Mouse (Mus musculus): ENCODE data around the gene As3mt. TPM values are rescaled to one million over a fixed set of nuclear protein-coding genes. Genes with fewer than 3 reads are reported as not detected.
"Not testable (repeated sequence)": the region's sequence is repeated elsewhere in the genome, so short reads cannot be mapped to it uniquely, and the experiment has no call there.

As3mt gene
- polyA plus RNA-seq, 1 experiment: 4.1 TPM

GRCm38 (mm10) chr19:46747799-46748198 is 40.5 kb downstream of the As3mt start:
- Histone ChIP-seq H3K4me2 (ENCODE audit: low read depth) (no peak overlapping the region), H3K36me3 (ENCODE audit: control insufficient read depth, insufficient read depth) (no peaks in the 10 kb centered on the region), H3K79me2 (ENCODE audit: control insufficient read depth, insufficient read depth) (no peaks in the 10 kb centered on the region), H3ac (ENCODE audit: control insufficient read depth, insufficient read length) (no peak overlapping the region), H3K4me3 (no peak overlapping the region), H3K27me3 (ENCODE audit: control insufficient read depth, insufficient read depth, insufficient read length) (peaks cover 19% of the 10 kb centered on the region)
- TF ChIP-seq USF1 (IDR thresholded peaks at IDR 0.05; ENCODE audit: low read depth): no peak
- TF ChIP-seq MAX (IDR thresholded peaks at IDR 0.05; ENCODE audit: low read depth): no peak
- TF ChIP-seq CEBPB (IDR thresholded peaks at IDR 0.05; ENCODE audit: insufficient read depth, poor library complexity, severe bottlenecking): no peak
- TF ChIP-seq REST (IDR thresholded peaks at IDR 0.05; ENCODE audit: insufficient read depth, insufficient read length): no peak
- no peak for TF ChIP-seq MYOD1 (IDR thresholded peaks at IDR 0.05; ENCODE audit: control insufficient read depth in 1 of 3, insufficient read length in 2 of 3, low read depth in 2 of 3)
- no peak for TF ChIP-seq MYOG (IDR thresholded peaks at IDR 0.05; ENCODE audit: control insufficient read depth in 1 of 3, insufficient read depth in 1 of 3, insufficient read length in 2 of 3, low read depth in 2 of 3)
- no peak for TF ChIP-seq E2F4 (IDR thresholded peaks at IDR 0.05; ENCODE audit: insufficient read depth)
- no peak for TF ChIP-seq POLR2A (IDR thresholded peaks at IDR 0.05; ENCODE audit: insufficient read length, low read depth)
- no peak for TF ChIP-seq TCF3 (IDR thresholded peaks at IDR 0.05; ENCODE audit: insufficient read length, low read depth)
- no peak for TF ChIP-seq SRF (IDR thresholded peaks at IDR 0.05; ENCODE audit: control insufficient read depth, insufficient read length, low read depth)
- no peak for TF ChIP-seq POLR2AphosphoS2 (IDR thresholded peaks at IDR 0.05; ENCODE audit: insufficient read length, low read depth)
- no peak for TF ChIP-seq TCF12 (IDR thresholded peaks at IDR 0.05; ENCODE audit: insufficient read depth, poor library complexity, severe bottlenecking)

- Histone ChIP-seq H3K4me2 (ENCODE audit: low read depth) (no peak overlapping the region), H3K4me3 (no peak overlapping the region), H3ac (ENCODE audit: control insufficient read depth, insufficient read length) (no peak overlapping the region), H3K27me3 (ENCODE audit: control insufficient read depth, insufficient read depth, insufficient read length) (peaks cover 21% of the 10 kb centered on the region), H3K79me2 (ENCODE audit: control insufficient read depth, insufficient read depth) (no peaks in the 10 kb centered on the region), H3K36me3 (ENCODE audit: control insufficient read depth, insufficient read depth) (no peaks in the 10 kb centered on the region)
- TF ChIP-seq REST (IDR thresholded peaks at IDR 0.05; ENCODE audit: insufficient read depth, insufficient read length): no peak
- no peak for TF ChIP-seq POLR2A (IDR thresholded peaks at IDR 0.05; ENCODE audit: insufficient read length, low read depth)
- no peak for TF ChIP-seq MAX (IDR thresholded peaks at IDR 0.05; ENCODE audit: low read depth)
- no peak for TF ChIP-seq TCF3 (IDR thresholded peaks at IDR 0.05; ENCODE audit: insufficient read length, low read depth)
- no peak for TF ChIP-seq MYOG (IDR thresholded peaks at IDR 0.05; ENCODE audit: control insufficient read depth in 1 of 3, insufficient read depth in 1 of 3, insufficient read length in 2 of 3, low read depth in 2 of 3)
- no peak for TF ChIP-seq SRF (IDR thresholded peaks at IDR 0.05; ENCODE audit: control insufficient read depth, insufficient read length, low read depth)
- no peak for TF ChIP-seq E2F4 (IDR thresholded peaks at IDR 0.05; ENCODE audit: insufficient read depth)
- no peak for TF ChIP-seq POLR2AphosphoS2 (IDR thresholded peaks at IDR 0.05; ENCODE audit: insufficient read length, low read depth)
Observed at GRCm38 (mm10) chr19:46752235-46752634, 45.0 kb downstream of the As3mt start.

GRCm38 (mm10) chr19:46755066-46755465 is 47.8 kb downstream of the As3mt start:
- H3K4me2 ChIP-seq (ENCODE audit: low read depth): no peak overlapping the region
- H3K79me2 ChIP-seq (ENCODE audit: control insufficient read depth, insufficient read depth): no peaks in the 10 kb centered on the region
- H3K27me3 ChIP-seq (ENCODE audit: control insufficient read depth, insufficient read depth, insufficient read length): peaks cover 16% of the 10 kb centered on the region

GRCm38 (mm10) chr19:46756221-46756620 is 49.0 kb downstream of the As3mt start:
- Histone ChIP-seq H3K4me2 (ENCODE audit: low read depth) (no peak overlapping the region), H3K36me3 (ENCODE audit: control insufficient read depth, insufficient read depth) (no peaks in the 10 kb centered on the region), H3K27me3 (ENCODE audit: control insufficient read depth, insufficient read depth, insufficient read length) (peaks cover 11% of the 10 kb centered on the region), H3K79me2 (ENCODE audit: control insufficient read depth, insufficient read depth) (no peaks in the 10 kb centered on the region), H3K4me3 (no peak overlapping the region), H3ac (ENCODE audit: control insufficient read depth, insufficient read length) (no peak overlapping the region)
- TF ChIP-seq MYOG (IDR thresholded peaks at IDR 0.05; ENCODE audit: control insufficient read depth in 1 of 3, insufficient read depth in 1 of 3, insufficient read length in 2 of 3, low read depth in 2 of 3): no peak
- TF ChIP-seq MYOD1 (IDR thresholded peaks at IDR 0.05; ENCODE audit: control insufficient read depth in 1 of 3, insufficient read length in 2 of 3, low read depth in 2 of 3): no peak
- TF ChIP-seq MAX (IDR thresholded peaks at IDR 0.05; ENCODE audit: low read depth): no peak
- no peak for TF ChIP-seq CEBPB (IDR thresholded peaks at IDR 0.05; ENCODE audit: insufficient read depth, poor library complexity, severe bottlenecking)
- no peak for TF ChIP-seq USF1 (IDR thresholded peaks at IDR 0.05; ENCODE audit: low read depth)
- TF ChIP-seq SRF (IDR thresholded peaks at IDR 0.05; ENCODE audit: control insufficient read depth, insufficient read length, low read depth): no peak
- no peak for TF ChIP-seq REST (IDR thresholded peaks at IDR 0.05; ENCODE audit: insufficient read depth, insufficient read length)
- no peak for TF ChIP-seq TCF12 (IDR thresholded peaks at IDR 0.05; ENCODE audit: insufficient read depth, poor library complexity, severe bottlenecking)
- TF ChIP-seq POLR2A (IDR thresholded peaks at IDR 0.05; ENCODE audit: insufficient read length, low read depth): no peak
- no peak for TF ChIP-seq POLR2AphosphoS2 (IDR thresholded peaks at IDR 0.05; ENCODE audit: insufficient read length, low read depth)
- TF ChIP-seq TCF3 (IDR thresholded peaks at IDR 0.05; ENCODE audit: insufficient read length, low read depth): no peak
- TF ChIP-seq E2F4 (IDR thresholded peaks at IDR 0.05; ENCODE audit: insufficient read depth): no peak

More at GRCm38 (mm10) chr19:46755066-46755465, 47.8 kb downstream of the As3mt start:
- H3K4me3 ChIP-seq: no peak overlapping the region
- H3K36me3 ChIP-seq (ENCODE audit: control insufficient read depth, insufficient read depth): no peaks in the 10 kb centered on the region
- TF ChIP-seq TCF3 (IDR thresholded peaks at IDR 0.05; ENCODE audit: insufficient read length, low read depth) (no peak), MAX (IDR thresholded peaks at IDR 0.05; ENCODE audit: low read depth) (no peak), E2F4 (IDR thresholded peaks at IDR 0.05; ENCODE audit: insufficient read depth) (no peak), POLR2A (IDR thresholded peaks at IDR 0.05; ENCODE audit: insufficient read length, low read depth) (no peak), REST (IDR thresholded peaks at IDR 0.05; ENCODE audit: insufficient read depth, insufficient read length) (no peak), MYOG (IDR thresholded peaks at IDR 0.05; ENCODE audit: control insufficient read depth in 1 of 3, insufficient read depth in 1 of 3, insufficient read length in 2 of 3, low read depth in 2 of 3) (no peak), SRF (IDR thresholded peaks at IDR 0.05; ENCODE audit: control insufficient read depth, insufficient read length, low read depth) (no peak), CEBPB (IDR thresholded peaks at IDR 0.05; ENCODE audit: insufficient read depth, poor library complexity, severe bottlenecking) (no peak)
- no peak overlapping the region for H3ac ChIP-seq (ENCODE audit: control insufficient read depth, insufficient read length)

- Histone ChIP-seq H3K4me2 (ENCODE audit: low read depth) (no peak overlapping the region), H3K27me3 (ENCODE audit: control insufficient read depth, insufficient read depth, insufficient read length) (peaks cover 7% of the 10 kb centered on the region), H3K79me2 (ENCODE audit: control insufficient read depth, insufficient read depth) (no peaks in the 10 kb centered on the region), H3K4me3 (no peak overlapping the region), H3ac (ENCODE audit: control insufficient read depth, insufficient read length) (no peak overlapping the region), H3K36me3 (ENCODE audit: control insufficient read depth, insufficient read depth) (no peaks in the 10 kb centered on the region)
- TF ChIP-seq MYOG (IDR thresholded peaks at IDR 0.05; ENCODE audit: control insufficient read depth in 1 of 3, insufficient read depth in 1 of 3, insufficient read length in 2 of 3, low read depth in 2 of 3) (no peak), USF1 (IDR thresholded peaks at IDR 0.05; ENCODE audit: low read depth) (no peak), E2F4 (IDR thresholded peaks at IDR 0.05; ENCODE audit: insufficient read depth) (no peak), POLR2AphosphoS2 (IDR thresholded peaks at IDR 0.05; ENCODE audit: insufficient read length, low read depth) (no peak), REST (IDR thresholded peaks at IDR 0.05; ENCODE audit: insufficient read depth, insufficient read length) (no peak), TCF3 (IDR thresholded peaks at IDR 0.05; ENCODE audit: insufficient read length, low read depth) (no peak), MAX (IDR thresholded peaks at IDR 0.05; ENCODE audit: low read depth) (no peak), POLR2A (IDR thresholded peaks at IDR 0.05; ENCODE audit: insufficient read length, low read depth) (no peak), TCF12 (IDR thresholded peaks at IDR 0.05; ENCODE audit: insufficient read depth, poor library complexity, severe bottlenecking) (no peak), MYOD1 (IDR thresholded peaks at IDR 0.05; ENCODE audit: control insufficient read depth in 1 of 3, insufficient read length in 2 of 3, low read depth in 2 of 3) (no peak), CEBPB (IDR thresholded peaks at IDR 0.05; ENCODE audit: insufficient read depth, poor library complexity, severe bottlenecking) (no peak), SRF (IDR thresholded peaks at IDR 0.05; ENCODE audit: control insufficient read depth, insufficient read length, low read depth) (no peak)
Observed at GRCm38 (mm10) chr19:46759096-46759495, 51.8 kb downstream of the As3mt start.

- H3K4me3 ChIP-seq; H3K27me3 ChIP-seq (ENCODE audit: control insufficient read depth, insufficient read depth, insufficient read length); H3ac ChIP-seq (ENCODE audit: control insufficient read depth, insufficient read length); H3K79me2 ChIP-seq (ENCODE audit: control insufficient read depth, insufficient read depth); H3K36me3 ChIP-seq (ENCODE audit: control insufficient read depth, insufficient read depth); H3K4me2 ChIP-seq (ENCODE audit: low read depth): not testable (repeated sequence)
Observed at GRCm38 (mm10) chr19:46759909-46760308, 52.7 kb downstream of the As3mt start.

Data from myocyte (in vitro differentiated cells).